Mouse (Mus musculus) heart, embryonic 11.5 days (tissue): ENCODE data around the gene Col6a1. TPM values are rescaled to one million over a fixed set of nuclear protein-coding genes. Genes with fewer than 3 reads are reported as not detected.

Experiments used
- ATAC-seq: fragments of 200-750 bp; cut with Nextera tagmentation; replicated peaks from 2 replicates; pipeline ENCODE4 v1.8.0; 2017; ENCODE audit warnings: moderate library complexity; ENCODE audit not compliant: insufficient number of reproducible peaks, low FRiP score, low TSS enrichment
- H3K27ac ChIP-seq: fragments of 300-500 bp; sonication (generic); 2 replicates; pipeline ENCODE4 v1.5.1; 2014; ENCODE audit warnings: mild to moderate bottlenecking, low read depth, low read length
- H3K27me3 ChIP-seq: fragments of 300-500 bp; sonication (generic); 2 replicates; pipeline ENCODE4 v1.6.1; 2014; ENCODE audit warnings: mild to moderate bottlenecking, low read length, mixed read lengths; ENCODE audit not compliant: control insufficient read depth, insufficient read depth
- H3K36me3 ChIP-seq: fragments of 300-500 bp; sonication (generic); 2 replicates; pipeline ENCODE4 v1.6.1; 2014; ENCODE audit warnings: mild to moderate bottlenecking, low read length, moderate library complexity, mixed read lengths; ENCODE audit not compliant: control insufficient read depth, insufficient read depth
- H3K4me1 ChIP-seq: fragments of 300-500 bp; sonication (generic); 2 replicates; pipeline ENCODE4 v1.6.1; 2014; ENCODE audit warnings: low read length; ENCODE audit not compliant: control insufficient read depth, insufficient read depth
- H3K4me2 ChIP-seq: fragments of 300-500 bp; sonication (generic); 2 replicates; pipeline ENCODE4 v1.6.1; 2014; ENCODE audit warnings: mild to moderate bottlenecking, moderate library complexity
- H3K4me3 ChIP-seq: fragments of 300-500 bp; sonication (generic); 2 replicates; pipeline ENCODE4 v1.5.1; 2014; ENCODE audit warnings: low read depth, low read length
- H3K9ac ChIP-seq: fragments of 300-500 bp; sonication (generic); 2 replicates; pipeline ENCODE4 v1.6.1; 2014; ENCODE audit warnings: mild to moderate bottlenecking, low read depth, low read length, moderate library complexity
- H3K9me3 ChIP-seq: fragments of 300-500 bp; sonication (generic); replicated peaks from 2 replicates; pipeline ENCODE4 v1.6.1; 2016; ENCODE audit warnings: low read length; ENCODE audit not compliant: control insufficient read depth
- WGBS: fragments of 180-500 bp; shearing (Covaris S2); extraction: QIAGEN DNeasy Blood & Tissue Kit; methylation state at CpG from one replicate; pipeline ENCODE4 v1.1.7; 2014; ENCODE audit not compliant: insufficient replicate concordance; 5-methylcytosine and 5-hydroxymethylcytosine counted together
- polyA plus RNA-seq: library from polyadenylated mRNA; unstranded; fragments of >200 nt; fragmentation: Nextera tagmentation; extraction: Ambion mirVana; gene quantifications from 2 replicates; pipeline ENCODE4 v1.2.1, GENCODE M21; 2014

Gene Col6a1
- polyA plus RNA-seq, 1 experiment from 2014 or later, result 16.3 TPM

- Histone ChIP-seq H3K4me1 (peaks cover 9% of the 10 kb centered on the region; the same call in 1 of the 2 replicates), H3K9ac (no peak overlapping the region), H3K9me3 (no peaks in the 10 kb centered on the region), H3K27ac (no peak overlapping the region), H3K4me3 (no peak overlapping the region), H3K27me3 (no peaks in the 10 kb centered on the region), H3K4me2 (no peak overlapping the region), H3K36me3 (no peaks in the 10 kb centered on the region)
- no peak for ATAC-seq
- 86% methylated on average over 6 of the region's 6 CpGs for WGBS
Measured at GRCm38 (mm10) chr10:76721746-76722145, 4.2 kb downstream of the Col6a1 start.

GRCm38 (mm10) chr10:76721216-76721615 lies 4.8 kb downstream of the Col6a1 start:
- ATAC-seq, result no peak
- H3K4me1 ChIP-seq, result peaks cover 9% of the 10 kb centered on the region; the same call in 1 of the 2 replicates
- no peak overlapping the region for H3K4me3 ChIP-seq
- no peak overlapping the region for H3K4me2 ChIP-seq
- no peaks in the 10 kb centered on the region for H3K27me3 ChIP-seq
- H3K9me3 ChIP-seq, result no peaks in the 10 kb centered on the region
- 82% methylated on average over 11 of the region's 11 CpGs for WGBS
- H3K9ac ChIP-seq, result no peak overlapping the region
- no peaks in the 10 kb centered on the region for H3K36me3 ChIP-seq
- H3K27ac ChIP-seq, result no peak overlapping the region

GRCm38 (mm10) chr10:76717631-76718030 lies 8.3 kb downstream of the Col6a1 start:
- ATAC-seq, result no peak
- Histone ChIP-seq H3K4me3 (no peak overlapping the region), H3K27ac (no peak overlapping the region), H3K9me3 (no peaks in the 10 kb centered on the region), H3K36me3 (no peaks in the 10 kb centered on the region), H3K27me3 (no peaks in the 10 kb centered on the region), H3K9ac (no peak overlapping the region), H3K4me1 (peaks cover 2% of the 10 kb centered on the region; the same call in 1 of the 2 replicates), H3K4me2 (no peak overlapping the region)
- WGBS, result 85% methylated on average over 4 of the region's 4 CpGs

GRCm38 (mm10) chr10:76717026-76717425 lies 8.9 kb downstream of the Col6a1 start:
- WGBS, result 88% methylated on average over 7 of the region's 7 CpGs
- peaks cover 2% of the 10 kb centered on the region; the same call in 1 of the 2 replicates for H3K4me1 ChIP-seq
- no peak for ATAC-seq
- no peaks in the 10 kb centered on the region for H3K36me3 ChIP-seq
- H3K9me3 ChIP-seq, result no peaks in the 10 kb centered on the region
- no peak overlapping the region for H3K4me3 ChIP-seq
- no peak overlapping the region for H3K27ac ChIP-seq
- no peak overlapping the region for H3K9ac ChIP-seq
- no peak overlapping the region for H3K4me2 ChIP-seq
- H3K27me3 ChIP-seq, result no peaks in the 10 kb centered on the region

- H3K4me1 ChIP-seq, result peaks cover 2% of the 10 kb centered on the region; the same call in 1 of the 2 replicates
- WGBS, result 81% methylated on average over 7 of the region's 7 CpGs
- ATAC-seq, result no peak
- no peak overlapping the region for H3K4me2 ChIP-seq
- no peaks in the 10 kb centered on the region for H3K27me3 ChIP-seq
- no peaks in the 10 kb centered on the region for H3K9me3 ChIP-seq
- no peak overlapping the region for H3K27ac ChIP-seq
- H3K36me3 ChIP-seq, result no peaks in the 10 kb centered on the region
- no peak overlapping the region for H3K4me3 ChIP-seq
- no peak overlapping the region for H3K9ac ChIP-seq
Measured at GRCm38 (mm10) chr10:76714303-76714702, 11.7 kb downstream of the Col6a1 start.

- no peaks in the 10 kb centered on the region for H3K4me1 ChIP-seq
- no peak overlapping the region for H3K27ac ChIP-seq
- H3K9me3 ChIP-seq, result no peaks in the 10 kb centered on the region
- WGBS, result 78% methylated on average over 3 of the region's 3 CpGs
- no peak overlapping the region for H3K4me2 ChIP-seq
- ATAC-seq, result no peak
- H3K4me3 ChIP-seq, result no peak overlapping the region
- H3K27me3 ChIP-seq, result no peaks in the 10 kb centered on the region
- no peaks in the 10 kb centered on the region for H3K36me3 ChIP-seq
- no peak overlapping the region for H3K9ac ChIP-seq
Measured at GRCm38 (mm10) chr10:76712500-76712899, 13.5 kb downstream of the Col6a1 start.

GRCm38 (mm10) chr10:76711331-76711730 lies 14.6 kb downstream of the Col6a1 start:
- 93% methylated on average over 16 of the region's 16 CpGs for WGBS
- H3K9ac ChIP-seq, result no peak overlapping the region
- H3K27me3 ChIP-seq, result no peaks in the 10 kb centered on the region
- no peak overlapping the region for H3K4me2 ChIP-seq
- no peaks in the 10 kb centered on the region for H3K9me3 ChIP-seq
- H3K27ac ChIP-seq, result no peak overlapping the region
- H3K4me1 ChIP-seq, result no peaks in the 10 kb centered on the region
- H3K4me3 ChIP-seq, result no peak overlapping the region
- no peak for ATAC-seq
- no peaks in the 10 kb centered on the region for H3K36me3 ChIP-seq

- no peak for ATAC-seq
- Histone ChIP-seq H3K4me3 (no peak overlapping the region), H3K36me3 (no peaks in the 10 kb centered on the region), H3K9ac (no peak overlapping the region), H3K4me2 (no peak overlapping the region), H3K9me3 (no peaks in the 10 kb centered on the region), H3K27ac (no peak overlapping the region), H3K4me1 (no peaks in the 10 kb centered on the region), H3K27me3 (no peaks in the 10 kb centered on the region)
- 70% methylated on average over 3 of the region's 3 CpGs for WGBS
Measured at GRCm38 (mm10) chr10:76708465-76708864, 17.5 kb downstream of the Col6a1 start.

- Histone ChIP-seq H3K4me3 (no peak overlapping the region), H3K9me3 (no peaks in the 10 kb centered on the region), H3K9ac (no peak overlapping the region), H3K27me3 (no peaks in the 10 kb centered on the region), H3K4me2 (no peak overlapping the region), H3K27ac (no peak overlapping the region), H3K36me3 (no peaks in the 10 kb centered on the region), H3K4me1 (no peaks in the 10 kb centered on the region)
- no peak for ATAC-seq
- WGBS, result 81% methylated on average over 1 of the region's 1 CpGs
Measured at GRCm38 (mm10) chr10:76707584-76707983, 18.4 kb downstream of the Col6a1 start.
